Mouse (Mus musculus): ENCODE results near the gene Vil1.

The Vil1 gene

GRCm38 (mm10) chr1:74412711-74413110 lies 3.5 kb downstream of the Vil1 start:
- ATAC-seq (ENCODE audit: low TSS enrichment) = no peak

DNA sequence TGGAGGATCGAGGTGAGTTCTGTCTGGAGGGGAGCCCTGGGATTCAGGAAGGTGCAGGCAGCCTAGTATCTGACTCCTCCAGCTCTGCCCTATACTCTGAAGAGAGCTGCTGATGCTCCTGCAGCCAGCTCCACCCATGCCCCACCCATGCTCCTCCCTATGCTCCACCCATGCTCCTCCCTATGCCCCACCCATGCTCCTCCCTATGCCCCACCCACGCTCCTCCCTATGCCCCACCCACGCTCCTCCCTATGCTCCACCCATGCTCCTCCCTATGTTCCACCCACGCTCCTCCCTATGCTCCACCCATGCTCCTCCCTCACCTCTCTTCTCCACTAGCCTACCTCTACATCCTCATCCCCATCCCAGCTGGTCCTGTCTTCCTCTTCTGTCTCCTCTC lies 6.0 kb downstream of the Vil1 start:
- peak; percentile 59 for ATAC-seq (ENCODE audit: low TSS enrichment)

DNA sequence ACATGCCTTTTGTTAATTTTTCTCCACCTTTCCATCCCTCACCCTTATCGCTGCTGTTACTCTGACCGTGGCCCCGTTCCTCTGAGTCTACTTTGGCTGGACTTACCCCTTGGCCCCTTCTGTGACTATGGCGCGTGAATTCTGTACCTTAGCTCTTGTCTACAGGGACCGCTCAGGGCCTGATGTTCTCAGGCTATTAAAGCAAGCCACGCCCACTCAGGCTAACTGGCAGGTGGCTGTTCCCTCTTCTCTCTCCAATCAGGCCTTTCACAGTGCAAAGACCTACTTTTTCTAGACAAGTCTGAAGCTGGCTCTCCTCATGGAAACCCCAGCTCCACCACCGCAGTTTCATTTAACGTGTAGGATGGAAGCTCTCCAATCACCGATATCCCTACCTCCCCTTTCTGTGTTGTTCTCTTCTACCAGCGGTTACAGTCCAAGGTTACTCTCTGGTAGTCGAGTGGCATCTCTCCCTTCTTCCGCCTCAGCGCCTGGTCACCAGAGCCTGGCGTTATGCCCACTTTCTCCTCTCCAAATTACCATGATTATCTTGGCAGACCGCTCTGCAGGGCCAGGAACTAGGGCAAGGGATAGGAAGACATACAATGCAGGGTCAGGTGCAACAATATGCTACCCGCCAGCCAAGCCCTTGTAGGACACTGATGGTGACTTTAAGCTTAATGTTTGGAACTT lies 9.7 kb downstream of the Vil1 start:
- peak; percentile 42; the same call in 1 of the 2 replicates for ATAC-seq (ENCODE audit: low TSS enrichment)

DNA sequence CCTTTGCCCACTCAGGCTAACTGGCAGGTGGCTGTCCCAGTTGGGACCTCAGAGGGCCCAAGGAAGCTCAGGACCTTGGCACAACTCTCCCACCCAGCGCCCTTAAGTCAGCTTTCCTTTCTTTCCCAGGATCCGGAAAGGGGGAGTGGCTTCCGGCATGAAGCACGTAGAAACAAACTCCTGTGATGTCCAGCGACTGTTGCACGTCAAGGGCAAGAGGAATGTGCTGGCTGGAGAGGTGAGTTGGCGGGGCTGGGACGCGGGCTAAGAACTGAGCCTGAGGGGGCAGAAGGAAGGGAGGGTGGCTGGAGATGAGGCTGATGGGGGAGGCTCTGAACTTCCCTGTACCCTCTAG lies 10.2 kb downstream of the Vil1 start:
- ATAC-seq (ENCODE audit: low TSS enrichment) = no peak

DNA sequence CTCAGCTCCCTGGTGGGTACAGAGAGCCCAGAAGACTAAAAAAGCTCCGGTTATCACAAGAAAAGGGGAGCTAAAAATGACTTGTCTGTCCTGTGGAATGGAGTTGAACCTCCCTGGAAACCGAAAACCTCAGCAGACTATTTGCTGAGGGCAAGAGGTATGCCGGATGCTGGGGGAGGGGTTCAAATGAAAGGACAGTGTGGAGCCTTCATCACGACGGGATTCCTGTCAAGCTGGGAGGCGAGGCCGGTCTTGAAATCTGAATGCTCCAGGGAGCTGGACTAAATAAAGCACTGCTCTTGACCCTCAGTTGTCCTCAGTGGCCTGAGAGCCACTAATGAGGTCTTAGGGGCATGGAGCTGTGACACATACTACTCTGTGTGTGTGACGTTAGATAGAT lies 14.0 kb downstream of the Vil1 start:
- no peak for ATAC-seq (ENCODE audit: low TSS enrichment)

DNA sequence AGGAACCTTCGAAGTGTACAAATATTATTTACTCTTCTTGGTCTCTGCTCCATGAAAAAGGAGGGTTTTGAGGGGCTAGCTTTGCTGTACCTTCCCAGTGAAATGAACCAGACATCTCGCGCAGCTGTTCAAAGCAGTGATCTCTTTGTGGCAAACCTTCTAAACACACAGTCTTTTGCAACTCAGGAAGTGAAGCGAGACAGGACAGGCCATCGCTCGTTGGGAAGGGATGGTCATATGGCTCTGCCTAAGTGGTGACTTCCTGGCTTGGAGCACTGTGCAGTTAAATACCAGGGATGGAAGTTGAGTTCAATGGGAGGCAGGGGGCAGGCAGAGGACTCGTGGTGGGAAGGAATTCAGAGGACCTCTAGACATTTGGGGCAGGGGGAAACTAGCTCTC lies 16.7 kb downstream of the Vil1 start:
- no peak for ATAC-seq (ENCODE audit: low TSS enrichment)

- no peak for ATAC-seq (ENCODE audit: low TSS enrichment)
Observed at GRCm38 (mm10) chr1:74433220-74433619, 24.0 kb downstream of the Vil1 start.

GRCm38 (mm10) chr1:74434596-74434995 lies 25.4 kb downstream of the Vil1 start:
- ATAC-seq (ENCODE audit: low TSS enrichment) = no peak

- no peak for ATAC-seq (ENCODE audit: low TSS enrichment)
Observed at GRCm38 (mm10) chr1:74435563-74435962, 26.4 kb downstream of the Vil1 start.

DNA sequence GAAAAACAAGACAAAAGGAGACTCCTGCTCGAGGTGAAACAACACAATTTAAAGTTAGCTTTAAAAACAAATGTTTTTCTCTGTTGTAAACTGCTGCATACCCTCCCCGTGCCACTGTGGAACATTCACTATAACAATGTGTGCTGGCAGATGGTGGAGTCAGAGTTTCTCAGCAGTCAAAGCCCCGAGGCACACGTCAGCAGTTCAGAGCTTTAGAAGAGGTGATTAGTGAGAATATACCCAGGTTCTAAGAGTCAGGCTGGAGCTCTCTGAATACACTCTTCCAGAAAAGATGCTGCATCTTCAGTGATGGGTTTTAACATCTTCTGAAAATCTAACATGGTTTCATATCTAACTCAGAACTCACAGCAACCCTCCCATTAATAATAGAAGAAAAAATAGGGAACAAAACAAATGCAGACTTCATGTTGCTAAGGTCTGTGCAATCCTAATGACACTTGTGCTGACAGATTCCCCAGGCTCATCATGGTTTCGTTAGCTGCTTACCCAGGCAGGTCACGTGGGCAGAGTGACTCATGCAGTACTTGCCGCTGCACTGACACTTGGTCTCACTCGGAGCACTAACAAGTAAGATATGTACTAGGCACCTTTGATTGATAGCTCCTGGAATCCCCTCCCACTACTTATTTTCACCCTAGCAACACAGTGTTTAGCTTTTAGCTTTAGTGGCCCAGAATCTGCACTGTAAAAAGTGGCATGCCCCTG lies 28.7 kb downstream of the Vil1 start:
- peak; percentile 80; the same call in 1 of the 2 replicates for ATAC-seq (ENCODE audit: low TSS enrichment)

GRCm38 (mm10) chr1:74439166-74439876 lies 30.1 kb downstream of the Vil1 start:
- ATAC-seq (ENCODE audit: low TSS enrichment) = peak; percentile 70

DNA sequence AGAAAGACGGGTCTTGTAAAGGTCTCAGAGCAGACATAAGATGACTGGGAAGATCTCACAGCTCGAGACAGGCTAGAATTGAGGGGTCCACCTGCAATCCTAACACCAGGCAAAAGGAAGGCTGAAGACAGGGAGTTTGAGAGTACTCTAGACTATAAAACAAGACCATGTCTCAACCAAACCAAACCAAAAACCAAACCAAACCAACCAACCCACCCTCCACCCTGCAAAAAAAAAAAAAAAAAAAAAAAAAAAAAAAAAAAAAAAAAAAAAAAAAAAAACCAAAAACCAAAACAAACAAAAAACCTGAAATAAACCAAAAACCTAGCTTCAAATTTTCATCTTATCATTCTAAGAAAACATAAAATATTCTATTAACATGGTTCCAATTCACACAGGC lies 35.4 kb downstream of the Vil1 start:
- ATAC-seq (ENCODE audit: low TSS enrichment) = no peak

DNA sequence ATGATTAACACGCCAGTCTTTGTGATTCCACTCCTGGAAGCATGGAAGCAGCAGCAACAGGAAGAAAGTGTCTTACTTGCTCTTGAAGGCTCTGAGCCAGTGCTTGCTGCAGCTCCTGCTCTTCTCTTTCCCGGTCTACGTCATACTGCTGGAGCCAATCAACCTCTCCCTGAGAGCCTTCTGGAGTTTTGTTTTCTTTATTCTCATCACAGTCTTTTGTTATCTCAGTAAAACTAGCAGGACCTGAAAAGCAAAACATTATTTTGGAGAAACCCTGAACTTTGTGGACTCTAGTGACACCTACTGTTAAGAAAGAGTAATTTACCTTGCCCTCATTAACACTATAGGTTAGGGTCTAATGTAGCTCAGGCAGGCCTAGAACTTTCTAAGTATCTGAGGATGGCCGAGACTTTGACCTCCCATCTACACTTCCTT lies 43.5 kb downstream of the Vil1 start:
- peak; percentile 73 for ATAC-seq (ENCODE audit: low TSS enrichment)

DNA sequence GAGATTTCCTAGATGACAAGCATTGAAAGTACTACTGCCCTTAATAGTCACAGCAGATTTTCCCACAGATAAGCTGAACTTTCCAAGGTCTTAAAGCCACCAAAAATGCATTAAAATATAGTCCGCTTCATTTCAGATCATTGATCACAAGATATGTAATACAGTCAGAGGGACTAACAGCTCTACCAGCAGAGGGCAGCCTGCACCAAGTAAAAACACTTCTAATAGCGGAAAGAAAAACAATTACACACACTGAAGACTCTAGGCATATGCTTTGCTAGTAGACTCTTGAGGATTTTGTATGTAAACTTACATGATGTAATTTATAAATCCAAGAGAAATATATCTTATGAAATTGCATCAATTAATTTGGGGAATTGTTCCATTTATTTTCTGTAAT lies 51.1 kb downstream of the Vil1 start:
- ATAC-seq (ENCODE audit: low TSS enrichment) = peak; percentile 70; the same call in 1 of the 2 replicates
